ENCODE assay signal across 8 mouse cellular contexts in the genomic region with DNA sequence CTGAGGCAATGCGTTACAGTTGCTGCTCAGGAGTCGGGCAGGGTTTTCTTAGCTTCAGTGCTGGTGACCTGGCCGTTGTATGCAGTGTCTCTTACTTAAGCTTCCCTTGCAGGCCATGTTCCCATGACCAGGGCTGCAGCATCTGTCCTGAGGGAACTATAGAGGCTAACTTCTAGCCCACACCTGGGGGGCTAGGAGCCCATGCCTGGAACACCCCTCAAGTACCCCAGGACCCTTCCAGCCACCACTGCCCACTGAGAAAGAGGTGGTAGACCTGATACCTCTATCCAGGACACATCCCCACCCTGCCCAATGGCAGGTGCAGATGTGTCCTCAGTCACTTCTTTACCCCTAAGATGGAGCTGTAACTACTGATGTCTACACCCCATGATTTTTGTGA. TPM values are rescaled to one million over a fixed set of nuclear protein-coding genes. Genes with fewer than 3 reads are reported as not detected.
A peak's percentile ranks its signal among the peaks of the same experiment; 100 is the strongest.
DNase-seq lines count a peak whose midpoint lies in the region; ATAC-seq lines count a peak whose summit lies in the region.

No protein-coding gene starts in this region.

- peak overlapping the region; percentile 60 for H3K9ac ChIP-seq in lung, embryonic 16.5 days (ENCODE audit: low read length)
- H3K9ac ChIP-seq in forebrain, embryonic 11.5 days (ENCODE audit: low read length): peak overlapping the region; percentile 68
- peak overlapping the region; percentile 56 for H3K9ac ChIP-seq in limb, embryonic 11.5 days (ENCODE audit: low read length)
- peak overlapping the region; percentile 89 for H3K9ac ChIP-seq in neural tube, embryonic 15.5 days (replicated peaks)

- 16% methylated on average over 3 of the region's 3 CpGs for WGBS in lung, embryonic 16.5 days
- 28% methylated on average over 3 of the region's 3 CpGs for WGBS in forebrain, embryonic 11.5 days
- WGBS in limb, embryonic 11.5 days: 29% methylated on average over 3 of the region's 3 CpGs
- 16% methylated on average over 3 of the region's 3 CpGs for WGBS in neural tube, embryonic 15.5 days

- H3K36me3 ChIP-seq in lung, embryonic 16.5 days (ENCODE audit: control insufficient read depth, insufficient read depth, low read length): no peaks in the 10 kb centered on the region
- no peaks in the 10 kb centered on the region for H3K36me3 ChIP-seq in forebrain, embryonic 11.5 days (ENCODE audit: control insufficient read depth, insufficient read depth, low read length)
- H3K36me3 ChIP-seq in limb, embryonic 11.5 days (ENCODE audit: control insufficient read depth, insufficient read depth, low read length): no peaks in the 10 kb centered on the region
- H3K36me3 ChIP-seq in neural tube, embryonic 15.5 days: no peaks in the 10 kb centered on the region

- H3K9me3 ChIP-seq in lung, embryonic 16.5 days (ENCODE audit: control insufficient read depth, low read length): no peaks in the 10 kb centered on the region
- no peaks in the 10 kb centered on the region for H3K9me3 ChIP-seq in forebrain, embryonic 11.5 days (ENCODE audit: control insufficient read depth, low read length)
- H3K9me3 ChIP-seq in limb, embryonic 11.5 days (ENCODE audit: control insufficient read depth, low read length): no peaks in the 10 kb centered on the region
- H3K9me3 ChIP-seq in neural tube, embryonic 15.5 days (replicated peaks): no peaks in the 10 kb centered on the region

- peak overlapping the region; percentile 95 for H3K4me2 ChIP-seq in lung, embryonic 16.5 days (ENCODE audit: low read depth, low read length)
- H3K4me2 ChIP-seq in forebrain, embryonic 11.5 days (ENCODE audit: low read depth, low read length, severe bottlenecking): peak overlapping the region; percentile 90
- H3K4me2 ChIP-seq in limb, embryonic 11.5 days (ENCODE audit: low read depth, severe bottlenecking): peak overlapping the region; percentile 96
- H3K4me2 ChIP-seq in neural tube, embryonic 15.5 days: peak overlapping the region; percentile 77

- no peaks in the 10 kb centered on the region for H3K27me3 ChIP-seq in lung, embryonic 16.5 days (ENCODE audit: control insufficient read depth, insufficient read depth, low read depth, low read length)
- no peaks in the 10 kb centered on the region for H3K27me3 ChIP-seq in forebrain, embryonic 11.5 days (ENCODE audit: control insufficient read depth, insufficient read depth, low read length)
- no peaks in the 10 kb centered on the region for H3K27me3 ChIP-seq in limb, embryonic 11.5 days (ENCODE audit: control insufficient read depth, insufficient read depth, low read length)
- H3K27me3 ChIP-seq in neural tube, embryonic 15.5 days (replicated peaks): no peaks in the 10 kb centered on the region

- no peak for DNase-seq in lung, postnatal 36 days
- no peak for DNase-seq in forebrain, embryonic 11.5 days (ENCODE audit: low spot score)
- DNase-seq in limb, embryonic 11.5 days (ENCODE audit: low spot score): no peak
- no peak for DNase-seq in adrenal gland, postnatal 4 days (ENCODE audit: low spot score in 2 of 2)
- DNase-seq in spleen, postnatal 4 days (ENCODE audit: low spot score in 2 of 2): no peak
- DNase-seq in right cerebral cortex, postnatal 4 days: no peak

- peak overlapping the region; percentile 53 for H3K4me3 ChIP-seq in lung, embryonic 16.5 days (ENCODE audit: low read length)
- peak overlapping the region; percentile 64 for H3K4me3 ChIP-seq in forebrain, embryonic 11.5 days (ENCODE audit: low read depth, low read length)
- peak overlapping the region; percentile 67 for H3K4me3 ChIP-seq in limb, embryonic 11.5 days (ENCODE audit: low read depth, low read length)
- H3K4me3 ChIP-seq in neural tube, embryonic 15.5 days (replicated peaks): peak overlapping the region; percentile 84

- H3K27ac ChIP-seq in lung, embryonic 16.5 days (ENCODE audit: low read length): peak overlapping the region; percentile 73
- 0 out of 2 replicates have a peak overlapping the region, but pooled peaks have one; percentile 84 for H3K27ac ChIP-seq in forebrain, embryonic 11.5 days (ENCODE audit: low read depth, low read length)
- H3K27ac ChIP-seq in limb, embryonic 11.5 days (replicated peaks; ENCODE audit: low read depth, low read length): peak overlapping the region; percentile 67
- peak overlapping the region; percentile 92 for H3K27ac ChIP-seq in neural tube, embryonic 15.5 days (replicated peaks)

- peaks cover 33% of the 10 kb centered on the region for H3K4me1 ChIP-seq in lung, embryonic 16.5 days (replicated peaks; ENCODE audit: control insufficient read depth, insufficient read depth, low read length)
- peaks cover 18% of the 10 kb centered on the region; the same call in 1 of the 2 replicates for H3K4me1 ChIP-seq in forebrain, embryonic 11.5 days (replicated peaks; ENCODE audit: control insufficient read depth, insufficient read depth, low read length)
- H3K4me1 ChIP-seq in limb, embryonic 11.5 days (ENCODE audit: control insufficient read depth, insufficient read depth, low read length): peaks cover 23% of the 10 kb centered on the region
- peaks cover 46% of the 10 kb centered on the region for H3K4me1 ChIP-seq in neural tube, embryonic 15.5 days

- no peak for ATAC-seq in lung, embryonic 16.5 days (ENCODE audit: low read depth)
- ATAC-seq in forebrain, embryonic 11.5 days (replicated peaks; ENCODE audit: low FRiP score): no peak
- ATAC-seq in limb, embryonic 11.5 days (ENCODE audit: insufficient number of reproducible peaks, low FRiP score, low TSS enrichment, low read depth): no peak
- no peak for ATAC-seq in neural tube, embryonic 15.5 days (ENCODE audit: low FRiP score)

RNA-seq across cellular contexts. Expression of gene Hk1, which starts 38.7 kb away (rescaled TPM):
- 39.3 and 46.0 TPM in 2 replicates for polyA plus RNA-seq in lung, embryonic 16.5 days (2015; fragmentation: Nextera tagmentation; extraction: Ambion mirVana)
- 25.9 and 28.2 TPM in 2 replicates for polyA plus RNA-seq in forebrain, embryonic 11.5 days (2014; fragmentation: Nextera tagmentation; extraction: Ambion mirVana)
- polyA plus RNA-seq in limb, embryonic 11.5 days (2014; fragmentation: Nextera tagmentation; extraction: Ambion mirVana): 22.4 and 24.7 TPM in 2 replicates
- 134 and 146 TPM in 2 replicates for polyA plus RNA-seq in neural tube, embryonic 15.5 days (2015; fragmentation: Nextera tagmentation; extraction: Ambion mirVana)
- total RNA-seq in adrenal gland, postnatal 4 days (2021): 10 to 100 TPM; 36.0 to 49.8 TPM
